Mouse (Mus musculus) right cerebral cortex, adult 2 months (tissue): ENCODE measurements around the gene Sox1.

Experiments used
- DNase-seq, 2 experiments: peaks; one replicate each; pipeline ENCODE4 v3.0.0; 2021 to 2022; ENCODE audit warnings: low spot score in 2 of 2

The Sox1 gene

GRCm38 (mm10) chr8:12395071-12396031 is at the start of gene Sox1:
Gene Sox1 (plus strand): TSS chr8:12395295.
- peak in 1 of 2 experiments; percentile 63 for DNase-seq

DNA sequence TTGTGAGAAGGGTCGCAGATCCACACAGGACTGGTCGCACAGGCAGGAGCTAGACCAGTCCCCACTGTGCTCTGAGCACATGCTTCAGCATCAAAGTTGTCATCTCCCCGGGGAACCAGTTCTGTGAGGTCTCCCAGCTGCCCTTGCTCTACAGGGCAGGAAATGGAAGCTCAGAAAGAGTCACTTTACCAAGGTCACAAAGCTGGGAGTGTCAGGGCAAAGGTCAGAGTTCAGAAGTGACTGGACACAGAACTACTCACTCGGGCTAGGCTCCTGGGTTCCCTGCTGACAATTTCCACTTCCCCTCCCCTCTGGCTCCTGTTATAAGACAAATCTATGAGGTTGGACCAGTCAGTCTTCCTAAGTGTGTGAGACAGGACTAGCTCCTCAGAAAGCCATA is 49.2 kb upstream of the Sox1 start:
- DNase-seq: no peak

GRCm38 (mm10) chr8:12346870-12347269 is 48.2 kb upstream of the Sox1 start:
- DNase-seq: peak in 1 of 2 experiments; percentile 15

DNA sequence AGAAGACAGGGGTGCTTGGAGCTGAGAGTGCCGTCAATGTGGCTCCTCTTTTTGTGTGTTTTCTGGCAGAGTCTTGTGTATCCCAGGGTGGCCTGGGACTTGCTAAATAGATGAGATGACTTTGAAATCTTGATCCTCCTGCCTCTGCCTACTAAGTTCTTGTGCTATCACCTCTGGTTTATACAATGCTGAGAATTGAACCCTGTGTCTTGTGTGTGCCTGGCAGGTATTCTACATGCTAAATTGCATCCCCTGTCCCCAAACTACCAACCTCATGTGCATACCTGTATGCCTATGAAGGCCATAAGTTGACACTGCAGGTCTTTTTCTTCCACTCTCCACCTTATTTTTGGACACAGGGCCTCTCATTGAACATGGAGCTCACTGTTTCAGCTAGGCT is 46.8 kb upstream of the Sox1 start:
- no peak for DNase-seq

DNA sequence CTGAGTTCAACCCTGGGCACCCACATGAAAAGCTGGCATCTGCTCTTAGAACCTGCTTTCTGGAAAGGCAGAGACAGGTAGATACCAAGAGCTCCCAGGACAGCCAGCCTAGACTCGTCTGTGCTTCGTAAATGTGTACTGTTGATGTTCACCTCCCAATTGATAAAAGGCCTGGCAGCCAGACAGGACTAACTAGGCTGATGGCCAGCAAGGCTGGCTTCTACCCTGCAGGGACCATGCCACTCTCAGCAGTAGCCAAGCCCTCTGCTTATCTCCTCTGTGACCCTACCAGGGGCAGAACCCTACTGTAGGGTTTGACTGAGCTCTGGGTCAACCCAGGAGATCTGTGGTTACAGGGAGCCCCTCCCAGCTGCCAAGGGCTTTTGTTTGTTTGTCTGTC is 45.5 kb upstream of the Sox1 start:
- no peak for DNase-seq

DNA sequence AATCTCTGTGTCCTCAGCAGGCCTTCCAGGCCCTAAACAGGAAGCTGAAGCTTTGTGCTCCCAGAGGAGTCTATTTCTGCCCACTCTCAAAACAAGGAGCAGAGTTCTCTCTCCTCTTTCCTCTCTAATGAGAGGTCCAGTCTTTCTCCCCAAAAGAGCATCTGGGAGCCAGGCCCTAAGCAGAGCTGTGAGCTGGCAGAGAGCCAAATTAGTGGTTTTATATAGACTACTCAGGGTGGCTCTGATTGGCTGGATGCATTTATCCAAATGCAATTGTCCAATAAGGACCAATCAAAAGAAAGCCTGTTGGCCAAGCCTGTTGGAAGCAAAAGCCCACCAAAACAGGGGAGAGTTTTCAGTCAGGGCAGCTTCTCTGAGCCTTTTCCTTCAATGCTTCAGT is 44.0 kb upstream of the Sox1 start:
- no peak for DNase-seq

DNA sequence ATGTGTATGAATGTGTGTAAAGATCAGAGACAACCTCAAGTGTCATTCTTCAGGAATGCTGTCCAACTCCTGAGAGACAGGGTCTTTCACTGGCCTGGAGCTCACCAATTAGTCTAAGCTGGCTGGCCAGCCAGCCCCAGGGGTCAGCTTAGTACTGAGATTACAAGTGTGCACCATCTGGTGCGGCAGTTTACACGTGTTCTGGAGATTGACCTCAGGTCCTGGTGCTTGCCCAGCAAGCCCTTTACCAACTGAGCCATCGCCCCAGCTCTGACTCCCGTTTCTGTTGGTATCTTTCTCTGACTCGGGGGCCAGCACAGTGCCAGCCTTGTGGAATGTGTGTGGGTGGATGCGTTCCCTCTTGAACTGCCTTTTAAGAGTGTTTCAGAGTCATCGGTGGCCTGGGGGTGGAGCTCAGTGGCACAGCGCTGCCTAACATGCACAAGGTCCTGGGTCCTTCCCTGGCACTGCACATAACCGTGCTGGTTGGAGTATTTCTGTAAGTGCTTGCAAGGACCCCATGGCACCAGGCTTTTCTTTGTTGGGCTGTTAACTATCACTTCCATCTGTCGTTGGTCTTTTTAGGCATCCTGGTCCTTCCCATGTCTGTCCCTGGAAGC is 40.6 kb upstream of the Sox1 start:
- DNase-seq: no peak

DNA sequence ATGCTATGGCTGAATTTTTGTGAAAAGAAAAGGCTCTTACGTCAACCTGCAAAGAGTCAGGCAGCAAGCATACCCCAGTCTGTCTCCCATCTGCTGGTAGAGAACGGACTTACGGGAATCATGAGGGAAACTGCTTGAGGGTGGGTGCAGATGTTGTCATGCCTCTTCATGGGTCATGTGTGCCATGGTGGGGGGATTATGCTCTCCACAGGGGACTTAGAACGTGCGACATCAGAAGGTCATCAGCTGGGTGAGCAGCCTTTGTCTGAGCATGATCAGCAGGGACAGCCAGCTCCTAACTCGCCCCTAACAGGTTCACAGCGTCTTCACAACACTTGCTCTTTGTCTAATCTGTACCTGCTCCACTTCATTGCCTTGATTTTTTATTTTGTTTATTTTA is 26.9 kb upstream of the Sox1 start:
- no peak for DNase-seq

DNA sequence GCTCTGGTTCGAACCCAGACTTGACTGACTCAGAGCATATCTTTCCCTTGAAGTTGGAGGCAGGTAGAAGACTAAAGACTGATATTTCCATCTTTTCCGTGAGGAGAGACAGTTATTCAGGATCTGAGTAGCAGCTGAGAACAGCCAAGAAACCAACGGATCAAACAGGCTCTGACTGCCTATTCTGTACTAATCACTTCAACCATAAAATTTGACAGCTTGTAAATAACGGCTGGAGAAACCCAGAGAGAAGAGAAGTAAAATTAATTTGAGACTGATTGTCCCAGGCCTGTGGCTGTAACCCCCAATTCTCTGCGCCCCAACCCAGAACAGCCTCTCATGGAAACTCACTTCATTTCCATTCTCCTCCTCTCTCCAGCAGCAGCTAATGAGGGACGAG is 26.2 kb upstream of the Sox1 start:
- no peak for DNase-seq

GRCm38 (mm10) chr8:12381111-12381510 is 14.0 kb upstream of the Sox1 start:
- no peak for DNase-seq

DNA sequence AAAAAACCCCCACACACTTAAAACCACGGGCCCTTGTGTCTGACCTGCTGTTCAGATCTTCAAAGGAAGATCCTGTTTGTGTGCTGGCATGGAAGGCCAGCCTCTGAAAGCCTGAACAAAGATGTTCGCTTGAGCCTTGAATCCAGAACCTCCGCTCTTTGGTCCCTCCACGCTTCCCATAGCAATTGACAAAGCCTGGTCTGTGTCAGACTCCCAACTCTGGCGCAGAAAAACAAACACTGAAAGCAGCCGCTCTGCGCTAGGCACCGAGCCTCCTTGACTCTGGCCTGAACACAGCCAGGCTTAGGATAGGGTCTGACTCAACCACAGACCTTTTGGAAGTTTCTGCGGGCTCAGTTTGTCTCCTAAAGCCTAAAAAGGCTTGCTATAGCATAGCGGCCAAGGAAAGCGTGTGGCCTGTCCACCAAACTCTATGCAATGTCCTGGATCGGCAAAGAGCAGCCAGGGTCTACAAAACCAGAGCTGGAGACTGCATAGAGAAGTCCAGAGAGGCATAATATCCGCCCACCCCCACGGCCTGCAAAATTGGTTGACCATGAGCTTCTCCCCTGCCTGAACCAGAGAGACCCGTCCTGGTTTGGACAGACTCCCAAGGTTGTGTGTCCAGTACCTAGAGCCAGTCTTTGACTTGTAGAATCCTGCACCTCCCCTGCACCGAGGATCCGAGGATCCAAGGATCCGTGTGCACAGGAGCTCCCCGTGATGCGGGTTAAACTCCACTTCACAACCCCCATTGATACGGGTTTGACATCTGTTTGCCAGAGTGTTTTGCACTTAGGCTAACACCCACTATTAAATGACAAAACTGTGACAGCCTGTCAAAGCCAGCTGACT is 12.2 kb upstream of the Sox1 start:
- no peak for DNase-seq

- no peak for DNase-seq
Measured at GRCm38 (mm10) chr8:12383979-12384890, 10.9 kb upstream of the Sox1 start.

- DNase-seq: no peak
Measured at GRCm38 (mm10) chr8:12384996-12385685, 10.0 kb upstream of the Sox1 start.

GRCm38 (mm10) chr8:12385686-12386488 is 9.2 kb upstream of the Sox1 start:
- DNase-seq: no peak

- no peak for DNase-seq
Measured at GRCm38 (mm10) chr8:12386530-12387222, 8.4 kb upstream of the Sox1 start.

- no peak for DNase-seq
Measured at GRCm38 (mm10) chr8:12387223-12387860, 7.8 kb upstream of the Sox1 start.

DNA sequence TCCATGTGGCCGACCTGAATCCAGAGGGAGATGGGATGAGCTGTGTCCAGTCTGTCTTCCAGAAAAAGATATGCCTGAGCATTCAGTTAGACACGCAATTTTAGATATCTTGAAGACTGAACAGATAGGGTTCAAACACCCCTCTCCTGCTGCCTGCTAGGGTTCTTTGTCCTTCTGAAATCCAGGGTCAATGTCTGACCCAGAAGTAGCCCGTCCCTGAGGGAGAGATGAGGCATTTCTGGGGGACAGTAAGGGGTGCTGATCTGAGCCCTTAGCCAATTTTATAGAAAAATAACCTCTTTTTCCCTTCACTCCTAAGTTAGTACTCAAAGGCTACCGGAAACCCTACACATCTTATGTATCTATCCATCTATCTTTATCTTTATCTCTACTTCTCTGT is 7.2 kb upstream of the Sox1 start:
- DNase-seq: no peak

DNA sequence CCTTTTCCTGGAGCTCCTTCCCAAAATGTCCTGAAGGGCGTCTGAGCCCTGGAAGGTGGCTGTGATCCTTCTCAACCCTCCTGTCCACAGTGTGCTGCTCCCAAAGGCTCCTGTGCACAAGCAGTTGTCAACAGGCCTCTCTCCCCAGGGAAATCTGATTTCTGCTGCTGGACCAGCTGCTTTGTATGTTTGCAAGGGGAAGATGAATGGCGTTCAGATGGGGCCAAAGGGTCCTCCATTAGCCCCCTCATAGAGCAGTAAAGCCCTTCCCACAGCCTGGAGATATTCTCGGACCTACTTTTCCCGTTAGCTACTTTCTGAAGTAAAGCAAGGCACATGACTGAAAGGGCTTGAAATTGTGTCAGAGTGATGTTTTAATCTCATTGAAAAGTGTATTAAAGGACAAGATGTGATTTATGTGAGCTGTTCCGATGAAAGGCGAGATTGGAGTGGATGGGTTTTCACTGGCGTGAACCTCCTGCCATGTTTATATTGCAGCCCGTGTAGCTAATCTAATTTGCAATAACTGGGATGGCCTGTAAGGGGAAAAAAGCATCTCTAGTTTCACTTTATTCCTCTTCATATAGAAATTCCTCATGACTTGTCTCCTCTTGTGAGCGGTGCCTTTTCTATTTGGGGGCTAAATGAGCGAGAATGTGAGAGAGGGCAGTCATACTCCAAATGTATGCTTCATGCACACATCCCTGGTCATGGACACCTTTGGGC is 6.5 kb upstream of the Sox1 start:
- no peak for DNase-seq
